Mouse (Mus musculus): Measurements from ENCODE around the gene Gm14459. TPM values are rescaled to one million over a fixed set of nuclear protein-coding genes. Genes with fewer than 3 reads are reported as not detected.
"Not testable (repeated sequence)": the region's sequence is repeated elsewhere in the genome, so short reads cannot be mapped to it uniquely, and the experiment has no call there.

The Gm14459 gene
- not detected in 2 replicates for polyA plus RNA-seq (2012; rRNA removed)

GRCm38 (mm10) chrX:8524854-8525253, at the start of gene Gm14459:
Gene Gm14459 (minus strand): TSS chrX:8524954.
- no peak for DNase-seq (ENCODE audit: low spot score)

GRCm38 (mm10) chrX:8548155-8548554, 23.4 kb upstream of the Gm14459 start, which contains the start of gene Ssxb6:
Gene Ssxb6 (minus strand): TSS chrX:8548255.
- DNase-seq (ENCODE audit: low spot score): not testable (repeated sequence)

Other genes with a start within 250 kb of the Gm14459 start
- not detected in 2 replicates for gene Ssxb10, start 197.5 kb downstream of the Gm14459 start, polyA plus RNA-seq (2012; rRNA removed)
- gene Ssxb9, start 158.0 kb downstream of the Gm14459 start, polyA plus RNA-seq (2012; rRNA removed): not detected in 2 replicates
- not detected in 2 replicates for gene Ssxb1, start 111.6 kb downstream of the Gm14459 start, polyA plus RNA-seq (2012; rRNA removed)
- gene Ssxb2, start 63.2 kb downstream of the Gm14459 start, polyA plus RNA-seq (2012; rRNA removed): not detected in 2 replicates
- not detected in 2 replicates for gene Ssxb6, start 23.3 kb upstream of the Gm14459 start, polyA plus RNA-seq (2012; rRNA removed)
- gene Ssxb3, start 66.9 kb upstream of the Gm14459 start, polyA plus RNA-seq (2012; rRNA removed): not detected in 2 replicates
- not detected in 2 replicates for gene Ssxb8, start 165.9 kb upstream of the Gm14459 start, polyA plus RNA-seq (2012; rRNA removed)
- gene Ssx9, start 223.5 kb upstream of the Gm14459 start, polyA plus RNA-seq (2012; rRNA removed): not detected in 2 replicates

Data from urinary bladder, adult 2 months (tissue).